Mouse (Mus musculus) Muller cell, postnatal 12 days (primary cell): ENCODE measurements at regions not wholly inside any gene's neighbourhood (a gene's known extent, or its start where the extent isn't known, plus 50 kb on each side); places are given as distances from the start of the nearest gene placed in this dataset.

Source experiments
- DNase-seq: peaks from one replicate; pipeline ENCODE4 v3.0.0-alpha.2; 2015; ENCODE audit errors: inconsistent ontology term

DNA sequence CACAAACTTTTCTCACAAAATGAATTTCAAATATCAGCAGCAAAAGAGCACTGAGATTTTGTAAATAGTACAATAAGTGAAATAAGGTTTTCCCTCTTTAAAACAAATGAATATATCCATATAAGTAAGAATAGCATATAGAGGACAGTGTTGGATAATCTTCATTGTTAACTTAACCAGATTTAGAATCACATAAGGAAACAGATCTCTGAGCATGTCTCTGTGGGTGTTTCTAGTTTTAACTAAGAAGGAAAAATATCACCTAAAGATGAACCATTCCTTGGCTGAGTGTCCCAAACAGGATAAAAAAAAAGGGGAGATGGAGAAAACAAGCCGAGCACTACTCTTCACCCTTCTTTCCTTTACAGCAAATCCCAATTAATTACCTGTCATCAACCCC is 690.4 kb upstream of the Msl3l2 start:
- no peak for DNase-seq

GRCm38 (mm10) chr10:55416769-55417168 is 689.9 kb upstream of the Msl3l2 start:
- DNase-seq, result peak; percentile 83

DNA sequence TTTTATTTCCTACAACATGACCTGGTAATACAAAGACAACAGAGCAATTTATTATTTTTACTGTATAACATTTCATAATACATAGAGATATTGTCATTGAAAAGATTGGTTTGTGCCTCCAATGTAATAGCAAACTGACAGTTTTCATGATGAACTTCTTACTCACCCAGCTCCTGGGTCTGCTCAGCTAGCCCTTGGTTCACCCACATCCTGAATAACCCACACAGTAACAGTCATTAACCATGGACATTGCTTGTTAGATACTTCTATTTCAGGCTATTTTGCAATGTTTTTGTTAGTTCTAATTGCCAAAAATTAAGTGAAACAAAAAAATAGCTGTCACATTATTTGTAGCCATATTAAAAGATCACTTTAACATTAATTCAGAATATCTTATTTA is 684.3 kb upstream of the Msl3l2 start:
- no peak for DNase-seq

GRCm38 (mm10) chr10:55424943-55425342 is 681.8 kb upstream of the Msl3l2 start:
- no peak for DNase-seq
